Mouse (Mus musculus): ENCODE measurements around the gene Apc2. TPM values are rescaled to one million over a fixed set of nuclear protein-coding genes. Genes with fewer than 3 reads are reported as not detected.

Apc2 gene
- polyA plus RNA-seq, 1 experiment, result 0.15 TPM

- no peak for TF ChIP-seq GATA1 (IDR thresholded peaks at IDR 0.05; ENCODE audit: low read length)
Observed at GRCm38 (mm10) chr10:80356001-80356682, 60.4 kb downstream of the Apc2 start, which contains the start of gene Plk5. TSS of gene Plk5 (plus strand) at chr10:80356459.

- TF ChIP-seq GATA1 (IDR thresholded peaks at IDR 0.05; ENCODE audit: low read length), result no peak
Observed at GRCm38 (mm10) chr10:80356737-80357136, 61.0 kb downstream of the Apc2 start.

- no peak for TF ChIP-seq GATA1 (IDR thresholded peaks at IDR 0.05; ENCODE audit: low read length)
Observed at GRCm38 (mm10) chr10:80357336-80357735, 61.6 kb downstream of the Apc2 start.

- TF ChIP-seq GATA1 (IDR thresholded peaks at IDR 0.05; ENCODE audit: low read length), result no peak
Observed at GRCm38 (mm10) chr10:80357994-80358639, 62.3 kb downstream of the Apc2 start.

- TF ChIP-seq GATA1 (IDR thresholded peaks at IDR 0.05; ENCODE audit: low read length), result no peak
Observed at GRCm38 (mm10) chr10:80363734-80364133, 68.0 kb downstream of the Apc2 start.

DNA sequence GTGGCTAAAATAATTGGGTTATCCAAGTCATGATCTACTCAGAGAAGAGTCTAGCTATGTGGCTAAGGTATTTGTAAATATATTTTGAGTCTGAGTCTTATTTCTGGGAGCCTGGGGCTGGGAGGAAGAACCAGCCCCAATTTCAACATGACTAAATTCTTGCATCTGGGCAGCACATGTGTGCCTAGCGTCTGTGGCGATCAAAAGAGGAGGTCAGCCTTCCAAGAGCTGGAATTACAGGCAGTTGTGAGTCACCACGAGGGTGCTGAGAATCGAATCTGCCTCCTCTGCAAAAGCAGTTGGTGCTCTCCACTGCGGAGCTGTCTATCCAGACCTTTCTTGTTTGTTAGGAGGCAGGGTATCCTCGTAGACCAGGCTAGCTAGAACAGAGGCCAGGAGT lies 70.0 kb downstream of the Apc2 start:
- TF ChIP-seq GATA1 (IDR thresholded peaks at IDR 0.05; ENCODE audit: low read length), result no peak

Other genes starting within 250 kb of the Apc2 start
- 1,603 and 2,372 TPM in 2 replicates for gene Gpx4, start 248.8 kb upstream of the Apc2 start, polyA plus RNA-seq (2012)
- gene Sbno2, start 190.4 kb upstream of the Apc2 start, polyA plus RNA-seq (2012), result 41.3 and 41.5 TPM in 2 replicates
- gene Stk11, start 180.2 kb upstream of the Apc2 start, polyA plus RNA-seq (2012), result 140 and 143 TPM in 2 replicates
- gene Atp5d, start 157.3 kb upstream of the Apc2 start, polyA plus RNA-seq (2012), result 1,550 and 1,866 TPM in 2 replicates
- 53.6 and 59.0 TPM in 2 replicates for gene Cbarp, start 155.1 kb upstream of the Apc2 start, polyA plus RNA-seq (2012)
- 227 and 254 TPM in 2 replicates for gene Midn, start 147.7 kb upstream of the Apc2 start, polyA plus RNA-seq (2012)
- gene Cirbp, start 130.0 kb upstream of the Apc2 start, polyA plus RNA-seq (2012), result 54.3 and 62.8 TPM in 2 replicates
- 5.8 and 6.7 TPM in 2 replicates for gene 1600002K03Rik, start 123.0 kb upstream of the Apc2 start, polyA plus RNA-seq (2012)
- 0.46 and 0.52 TPM in 2 replicates for gene Efna2, start 116.5 kb upstream of the Apc2 start, polyA plus RNA-seq (2012)
- gene Mum1, start 69.5 kb upstream of the Apc2 start, polyA plus RNA-seq (2012), result 37.4 and 39.5 TPM in 2 replicates
- 309 and 396 TPM in 2 replicates for gene Ndufs7, start 46.9 kb upstream of the Apc2 start, polyA plus RNA-seq (2012)
- gene Gamt, start 35.0 kb upstream of the Apc2 start, polyA plus RNA-seq (2012), result 0.26 and 0.35 TPM in 2 replicates
- gene Dazap1, start 34.5 kb upstream of the Apc2 start, polyA plus RNA-seq (2012), result 512 and 653 TPM in 2 replicates
- 5,691 and 9,847 TPM in 2 replicates for gene Rps15, start 3.5 kb upstream of the Apc2 start, polyA plus RNA-seq (2012)
- 99.6 and 132 TPM in 2 replicates for gene 2310011J03Rik, start 24.6 kb downstream of the Apc2 start, polyA plus RNA-seq (2012)
- gene Pcsk4, start 33.5 kb downstream of the Apc2 start, polyA plus RNA-seq (2012), result 3.5 and 4.3 TPM in 2 replicates
- gene Reep6, start 34.0 kb downstream of the Apc2 start, polyA plus RNA-seq (2012), result 28.5 and 36.0 TPM in 2 replicates
- gene Adamtsl5, start 52.4 kb downstream of the Apc2 start, polyA plus RNA-seq (2012), result 30.2 and 32.7 TPM in 2 replicates
- not detected in 2 replicates for gene Plk5, start 60.5 kb downstream of the Apc2 start, polyA plus RNA-seq (2012)
- 44.6 and 53.8 TPM in 2 replicates for gene Mex3d, start 91.7 kb downstream of the Apc2 start, polyA plus RNA-seq (2012)
- 289 and 306 TPM in 2 replicates for gene Mbd3, start 103.6 kb downstream of the Apc2 start, polyA plus RNA-seq (2012)
- 1,888 and 2,895 TPM in 2 replicates for gene Uqcr11, start 110.9 kb downstream of the Apc2 start, polyA plus RNA-seq (2012)
- 960 and 1,205 TPM in 2 replicates for gene Tcf3, start 137.7 kb downstream of the Apc2 start, polyA plus RNA-seq (2012)
- gene Onecut3, start 198.9 kb downstream of the Apc2 start, polyA plus RNA-seq (2012), result not detected in 2 replicates
- 0.03 TPM in 2 replicates for gene Atp8b3, start 243.1 kb downstream of the Apc2 start, polyA plus RNA-seq (2012)

Data from G1E-ER4 (cell line).